Mouse (Mus musculus): ENCODE results near the gene Gkn3. TPM values are rescaled to one million over a fixed set of nuclear protein-coding genes. Genes with fewer than 3 reads are reported as not detected.

Gene Gkn3
- not detected for polyA plus RNA-seq (2017; shearing (Covaris generic))

GRCm38 (mm10) chr6:87388877-87389276, at the start of gene Gkn3:
TSS of gene Gkn3 (minus strand) at chr6:87388935.

GRCm38 (mm10) chr6:87428487-87429044, 39.8 kb upstream of the Gkn3 start, which contains the start of gene Bmp10:
TSS of gene Bmp10 (plus strand) at chr6:87428994.

GRCm38 (mm10) chr6:87373057-87373456, 15.7 kb downstream of the Gkn3 start, which contains the start of gene Gkn2:
TSS of gene Gkn2 (plus strand) at chr6:87373357.

GRCm38 (mm10) chr6:87350829-87351228, 37.9 kb downstream of the Gkn3 start, which contains the start of gene Gkn1:
TSS of gene Gkn1 (minus strand) at chr6:87350942.

GRCm38 (mm10) chr6:87335091-87335934, 53.4 kb downstream of the Gkn3 start, which contains the start of gene Antxr1:
TSS of gene Antxr1 (minus strand) at chr6:87335821.

Other genes with a start within 250 kb of the Gkn3 start
- gene Antxr1, start 53.1 kb downstream of the Gkn3 start, polyA plus RNA-seq (2017; shearing (Covaris generic)): not detected
- not detected for gene Gkn1, start 38.0 kb downstream of the Gkn3 start, polyA plus RNA-seq (2017; shearing (Covaris generic))
- not detected for gene Gkn2, start 15.6 kb downstream of the Gkn3 start, polyA plus RNA-seq (2017; shearing (Covaris generic))
- not detected for gene Bmp10, start 40.1 kb upstream of the Gkn3 start, polyA plus RNA-seq (2017; shearing (Covaris generic))
- gene Arhgap25, start 144.3 kb upstream of the Gkn3 start, polyA plus RNA-seq (2017; shearing (Covaris generic)): 193 TPM
- 0.11 TPM for gene Prokr1, start 201.8 kb upstream of the Gkn3 start, polyA plus RNA-seq (2017; shearing (Covaris generic))